Mouse (Mus musculus) left cerebral cortex, adult 18-20 months (tissue): ENCODE results near the gene Aqp6. TPM values are rescaled to one million over a fixed set of nuclear protein-coding genes. Genes with fewer than 3 reads are reported as not detected.

ENCODE experiments used
- DNase-seq, 2 experiments: peaks; one replicate each; pipeline ENCODE4 v3.0.0; 2021 to 2022; ENCODE audit warnings: low spot score in 2 of 2, mixed read lengths in 1 of 2
- total RNA-seq, 2 experiments: library from RNA; stranded (reverse); gene quantifications; 2 replicates each; pipeline ENCODE4 v1.2.3; 2021

Gene Aqp6
- total RNA-seq, 2 experiments from 2014 or later, result 0.35 to 0.61 TPM

DNA sequence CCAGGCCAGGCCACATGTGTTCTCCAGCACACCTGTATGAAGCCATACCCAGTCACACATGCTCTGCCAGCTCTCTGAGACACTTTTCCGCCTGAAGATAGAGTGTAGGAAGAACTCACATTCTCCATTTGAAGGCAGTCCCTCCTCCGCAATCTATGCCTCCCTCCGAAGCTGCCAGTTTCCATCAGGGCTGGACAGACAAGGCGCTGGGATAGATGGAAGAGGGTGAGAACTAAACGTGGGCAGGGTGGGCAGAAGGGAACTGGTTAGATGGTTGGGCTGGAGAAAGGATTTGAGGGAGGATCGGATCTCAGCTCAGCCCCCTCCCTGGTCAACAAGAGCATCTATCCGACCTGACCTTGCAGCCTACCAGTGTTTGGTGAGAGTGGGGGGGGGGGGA, 4.4 kb upstream of the Aqp6 start:
- DNase-seq, result peak in 1 of 2 experiments; percentile 21

DNA sequence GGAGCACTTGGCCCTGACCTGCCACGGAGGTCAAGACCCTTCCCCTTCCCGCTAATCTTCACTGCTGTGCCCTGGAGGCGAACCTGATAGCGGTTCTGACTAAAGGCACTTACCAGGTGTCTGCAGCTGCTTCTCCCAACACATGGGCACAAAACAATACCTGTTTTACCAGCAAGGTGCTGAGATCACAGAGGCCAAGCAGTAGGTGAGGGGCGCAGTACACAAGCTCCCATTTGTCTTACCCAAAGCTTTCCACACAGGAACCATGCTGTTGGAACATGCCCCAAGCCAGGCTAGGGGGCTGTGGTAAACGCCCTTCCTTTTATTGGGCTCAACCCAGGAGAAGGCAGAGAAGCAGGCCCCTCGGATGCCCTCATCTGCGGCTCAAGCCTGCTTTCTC, 3.6 kb upstream of the Aqp6 start:
- DNase-seq, result no peak

DNA sequence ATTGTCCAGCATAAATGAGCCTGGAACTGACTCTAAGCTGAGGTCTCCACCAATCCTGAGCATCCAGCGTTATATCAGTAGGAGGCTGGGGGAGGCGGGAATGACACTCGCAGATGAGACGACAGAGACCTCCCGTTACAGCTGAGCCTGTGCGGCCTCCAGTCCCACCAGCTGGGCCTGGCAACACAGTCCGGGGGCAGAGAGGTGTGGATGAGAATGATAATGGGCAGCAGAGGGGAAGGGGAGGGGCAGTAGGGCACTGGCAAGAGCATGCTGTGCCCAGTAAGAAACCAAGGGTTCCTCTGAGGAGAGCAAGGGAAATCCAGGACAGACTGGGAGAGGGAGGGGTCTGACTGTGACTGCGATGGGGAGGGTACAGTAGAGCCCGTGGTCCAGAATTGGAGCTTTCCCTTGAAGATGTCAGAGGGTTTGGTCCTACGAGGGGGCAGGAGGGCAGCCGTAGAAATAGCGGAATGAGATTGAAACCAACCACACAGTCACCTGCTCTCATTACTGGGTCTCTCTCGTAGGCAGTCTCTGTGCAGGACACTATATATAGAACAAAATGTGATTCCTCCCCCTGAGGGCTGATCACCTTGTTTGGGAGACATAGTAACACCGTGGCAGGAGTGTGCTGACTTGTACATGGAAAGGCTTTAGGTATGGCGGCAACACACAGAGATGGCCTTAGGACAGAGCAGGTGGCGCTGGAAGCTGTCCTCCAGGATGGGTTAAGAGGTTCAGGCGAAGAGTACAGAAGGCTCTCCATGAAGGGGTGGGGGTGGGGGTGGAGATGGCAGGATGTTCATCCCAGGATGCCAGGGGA, 1.7 kb upstream of the Aqp6 start:
- DNase-seq, result no peak

DNA sequence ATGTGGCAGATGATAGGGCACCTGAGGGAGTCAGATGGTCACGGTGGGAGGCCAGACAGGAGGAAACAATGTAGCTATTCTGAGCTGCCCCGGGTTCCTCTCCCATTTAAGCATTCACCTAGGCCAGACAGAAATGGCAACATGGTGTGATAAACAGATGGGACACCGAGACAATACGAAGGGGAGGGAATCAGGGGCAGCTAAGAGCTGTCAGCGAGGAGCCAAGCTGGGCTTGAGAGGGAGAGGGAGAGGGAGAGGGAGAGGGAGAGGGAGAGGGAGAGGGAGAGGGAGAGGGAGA, 572 bp downstream of the Aqp6 start:
- no peak for DNase-seq

DNA sequence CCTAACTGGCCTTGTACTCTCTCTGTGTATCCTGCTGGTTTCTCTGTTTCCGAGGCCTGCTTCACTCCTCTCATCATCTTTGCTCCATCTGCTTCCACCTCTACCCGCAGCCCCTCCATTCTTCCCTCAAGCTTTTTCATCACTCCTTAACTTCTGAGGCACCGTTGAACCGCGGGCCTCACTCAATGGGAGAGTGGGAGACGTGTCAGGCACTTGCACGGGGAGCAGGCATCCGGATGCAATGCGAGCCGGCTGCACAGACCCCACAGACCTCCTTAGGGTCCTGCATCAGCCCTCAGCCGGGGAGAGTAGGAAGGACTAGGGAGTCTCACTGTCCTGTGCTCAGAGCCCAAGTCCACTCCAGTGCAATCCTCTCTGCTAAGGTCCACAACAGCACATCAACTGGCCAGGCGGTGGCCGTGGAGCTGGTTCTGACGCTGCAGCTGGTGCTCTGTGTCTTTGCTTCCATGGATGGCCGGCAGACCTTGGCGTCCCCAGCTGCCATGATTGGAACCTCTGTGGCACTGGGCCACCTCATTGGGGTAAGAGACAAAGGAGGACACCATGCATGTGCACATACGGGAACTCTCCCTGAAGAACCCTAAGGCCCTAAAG, 1.1 kb downstream of the Aqp6 start:
- no peak for DNase-seq

DNA sequence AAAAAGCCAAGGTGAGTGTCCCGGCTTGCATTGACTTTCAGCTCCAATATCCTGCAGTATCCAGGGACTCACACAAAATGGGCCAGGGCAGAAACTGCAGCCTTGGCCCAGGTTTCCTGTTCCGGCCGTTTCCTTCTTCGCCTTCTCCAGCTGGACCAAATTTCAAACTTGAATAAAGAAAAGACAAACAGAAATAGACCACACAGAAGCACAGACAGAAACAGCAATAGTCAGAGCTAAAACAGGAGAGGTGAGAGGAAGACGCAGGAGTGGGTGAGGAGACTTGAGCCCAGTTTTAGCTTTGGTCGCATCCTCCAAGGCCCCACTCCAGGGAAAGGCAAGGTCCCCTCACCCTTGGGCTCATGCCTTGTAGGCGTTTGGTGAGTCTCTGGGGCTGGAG, 2.0 kb downstream of the Aqp6 start:
- DNase-seq, result peak in 1 of 2 experiments; percentile 20

DNA sequence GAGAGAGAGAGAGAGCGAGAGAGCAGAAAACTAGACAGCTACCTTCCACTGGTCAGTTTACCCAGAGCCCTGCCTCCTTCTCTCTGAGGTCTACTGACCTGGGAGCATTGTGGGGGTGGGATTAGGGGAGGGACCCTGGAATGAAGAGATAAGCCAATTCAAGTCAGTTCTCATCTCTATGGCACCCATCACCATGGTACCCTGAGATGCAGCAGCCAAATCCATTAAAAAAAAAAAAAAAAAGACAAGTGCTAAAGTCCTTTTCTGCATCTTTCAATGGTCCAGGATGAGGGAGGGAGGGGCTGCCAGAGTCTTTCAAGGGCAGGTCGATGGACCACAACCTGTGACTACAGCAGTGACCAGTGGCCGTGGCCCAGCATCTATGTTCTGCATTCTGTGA, 4.4 kb downstream of the Aqp6 start:
- no peak for DNase-seq

DNA sequence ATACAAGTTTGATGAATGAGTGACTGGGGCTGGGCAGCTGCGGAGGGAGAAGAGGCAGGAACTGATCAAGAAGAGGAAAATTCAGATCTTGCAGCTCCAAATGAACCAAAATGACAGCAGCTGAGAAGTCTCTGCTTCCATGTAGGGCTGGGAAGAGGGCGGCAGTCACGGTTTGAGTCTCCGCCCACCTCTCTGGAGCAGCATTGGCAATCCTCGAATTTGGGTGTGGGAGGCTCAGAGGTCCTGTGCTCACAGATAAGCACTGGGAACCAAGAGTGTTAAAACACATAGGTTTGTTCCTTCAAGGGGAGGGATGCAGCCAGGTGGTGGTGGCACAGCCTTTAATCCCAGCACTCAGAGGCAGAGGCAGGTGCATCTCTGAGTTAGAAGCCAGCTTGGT, 5.3 kb downstream of the Aqp6 start:
- peak; percentile 49 to 65 for DNase-seq

DNA sequence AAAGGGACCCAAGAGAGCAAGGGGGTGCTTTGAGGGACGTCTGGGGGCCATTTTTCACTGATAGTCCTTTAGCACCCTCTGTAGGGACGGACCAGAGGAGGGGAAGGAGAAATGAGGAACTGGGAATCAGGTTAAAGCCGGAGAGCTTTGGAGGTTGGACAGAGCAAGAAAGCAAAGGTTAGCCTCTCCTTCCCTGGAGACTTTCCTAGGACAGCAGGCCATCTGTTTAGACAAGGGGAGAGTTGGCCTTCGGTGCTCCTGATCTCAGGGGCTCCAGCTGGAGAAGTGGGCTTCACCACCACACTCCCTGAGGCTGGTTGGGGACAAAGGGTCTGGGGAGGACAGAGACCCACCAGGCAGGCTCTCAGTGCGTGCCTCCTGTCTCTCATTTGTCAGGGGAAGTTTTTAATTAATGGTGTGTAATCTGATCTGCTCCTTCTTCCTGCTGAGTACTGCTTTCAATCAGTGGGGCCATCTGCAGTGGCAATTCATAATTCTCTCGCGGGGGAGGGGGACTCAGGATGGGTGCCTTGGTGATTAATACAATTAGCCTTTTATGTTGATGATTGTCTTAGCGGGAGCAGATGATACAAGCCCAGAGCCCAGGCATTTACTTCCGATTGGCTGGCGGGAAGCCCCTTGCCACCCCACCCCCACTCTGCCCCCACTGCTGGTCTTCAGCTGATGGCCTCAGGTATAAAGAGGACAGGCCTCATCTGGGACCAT, 6.4 kb downstream of the Aqp6 start:
- no peak for DNase-seq

DNA sequence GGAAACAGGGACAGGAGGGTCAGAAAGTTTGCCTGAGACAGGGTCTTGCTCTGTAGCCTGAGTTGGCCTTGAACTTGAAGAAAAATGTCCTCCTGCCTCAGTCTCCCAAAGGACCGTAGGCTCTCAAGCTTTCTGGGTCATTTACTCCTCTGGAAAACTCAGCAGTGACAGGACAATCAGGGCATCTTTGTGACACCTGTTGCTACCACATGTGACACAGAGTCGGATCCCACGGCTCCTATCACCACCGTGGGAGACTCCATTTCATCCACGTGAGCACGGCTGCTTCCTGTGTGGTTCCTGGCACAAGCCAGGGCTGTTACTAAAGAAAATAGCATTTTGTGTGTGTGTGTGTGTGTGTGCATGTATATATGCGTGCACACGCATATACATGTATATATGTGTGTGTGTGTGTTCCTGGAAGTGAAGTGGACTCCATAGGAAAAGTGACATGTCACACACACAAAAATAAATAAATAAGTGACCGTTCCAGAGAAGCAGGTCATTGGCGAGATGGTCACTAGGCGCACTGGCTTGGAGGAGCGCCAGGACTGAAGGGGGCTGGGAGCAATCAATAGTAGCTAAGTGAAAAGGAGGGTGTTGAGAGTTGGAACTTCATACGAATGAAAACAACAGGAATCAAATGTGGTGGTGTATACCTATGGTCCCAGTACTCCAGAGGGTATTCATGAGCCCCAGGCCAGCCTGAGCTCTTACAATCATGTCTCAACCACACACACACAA, 7.4 kb downstream of the Aqp6 start:
- no peak for DNase-seq

DNA sequence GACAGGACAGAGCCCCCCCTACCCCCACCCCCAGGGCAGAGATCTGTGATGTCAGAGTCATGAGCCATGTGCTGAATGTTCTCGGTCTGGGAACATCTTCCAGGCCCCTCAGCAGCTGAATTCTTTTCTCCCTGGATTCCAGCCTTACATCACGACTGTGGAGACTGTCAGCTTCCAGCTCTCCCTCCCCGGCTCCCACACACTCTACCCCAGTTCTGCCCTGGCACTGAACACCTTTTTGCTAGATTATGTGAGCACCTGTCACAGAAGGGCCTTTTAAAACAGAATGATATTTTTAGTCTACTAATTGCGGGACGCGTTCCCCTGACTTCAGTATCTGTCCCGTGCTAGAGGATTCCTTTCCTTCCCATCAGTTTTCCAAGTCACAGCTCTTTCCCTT, 10.4 kb downstream of the Aqp6 start:
- DNase-seq, result peak in 1 of 2 experiments; percentile 28

DNA sequence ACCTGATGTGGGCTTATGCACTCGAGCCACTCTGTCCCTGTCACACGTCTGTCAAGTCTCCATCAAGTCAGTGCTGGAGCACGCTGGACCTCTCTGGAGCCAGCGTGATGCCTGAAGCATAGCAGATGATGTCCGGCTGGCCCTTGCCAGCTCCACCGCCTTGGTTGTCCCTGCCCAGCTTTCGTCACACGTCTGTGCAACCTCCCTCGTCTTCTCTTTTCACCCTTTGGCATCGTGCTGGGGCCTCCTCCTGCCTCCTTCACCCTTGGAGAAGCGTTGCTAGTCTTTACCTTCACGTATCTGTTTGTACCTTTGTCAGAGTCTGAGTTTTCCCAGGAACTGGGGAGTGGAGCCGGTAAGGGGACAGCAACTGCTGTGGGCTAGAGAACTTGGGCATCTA, 13.1 kb downstream of the Aqp6 start:
- no peak for DNase-seq

DNA sequence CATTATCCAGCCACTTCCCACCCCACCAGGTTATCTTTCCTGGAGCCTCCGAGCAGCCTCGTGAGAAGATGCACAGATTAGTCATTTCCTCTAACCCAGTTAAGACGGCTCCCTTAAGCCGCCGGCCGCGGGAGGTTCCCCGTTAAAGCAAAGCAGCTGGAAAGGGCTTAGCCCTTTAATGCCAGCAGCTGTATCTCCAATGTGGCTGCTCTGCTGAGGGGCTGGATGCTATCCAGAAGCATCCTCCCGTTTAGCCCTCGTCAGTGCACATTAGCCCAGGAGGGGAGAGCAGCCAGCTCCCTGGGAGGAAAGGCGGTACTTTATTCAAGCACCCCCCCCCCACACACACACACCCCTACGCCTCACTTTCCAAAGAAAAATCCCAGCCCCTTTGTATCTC, 13.6 kb downstream of the Aqp6 start:
- DNase-seq, result peak in 1 of 2 experiments; percentile 36

DNA sequence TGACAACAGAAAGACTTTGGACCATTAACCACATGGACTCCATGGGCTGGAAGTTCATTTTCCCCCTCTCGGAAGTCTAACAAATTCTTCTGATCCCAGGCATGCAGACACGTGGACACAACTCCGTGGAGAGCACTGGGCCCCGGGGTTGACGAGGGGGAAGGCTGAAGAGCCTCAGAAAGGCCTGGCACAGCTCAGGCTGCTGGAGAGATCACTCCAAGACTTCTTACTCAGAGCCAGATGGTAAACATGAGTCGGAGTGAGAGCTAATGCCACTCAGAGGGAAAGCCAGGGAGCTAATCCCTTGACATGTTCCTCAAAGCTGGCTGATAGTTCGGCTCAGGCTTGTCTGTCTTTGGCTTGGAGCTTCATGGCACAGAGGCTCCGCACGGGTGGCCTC, 14.0 kb downstream of the Aqp6 start:
- DNase-seq, result no peak

DNA sequence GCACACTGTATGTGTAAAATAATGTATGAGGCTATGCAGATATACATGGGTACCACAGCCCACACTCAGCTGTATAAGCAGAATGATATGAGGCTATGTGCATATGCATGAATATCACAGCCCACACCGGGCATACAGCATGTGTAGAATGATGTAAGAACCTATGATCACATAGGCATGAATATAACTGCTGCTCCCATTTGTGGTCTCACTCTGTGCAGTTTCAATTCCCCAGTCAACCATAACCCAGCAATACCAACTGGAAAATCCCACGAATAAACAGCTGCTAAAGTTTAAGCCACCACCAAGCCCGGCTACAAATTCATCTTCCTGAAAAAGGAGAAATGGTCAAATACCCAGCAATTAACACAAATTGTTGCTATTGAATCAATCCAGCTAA, 17.4 kb downstream of the Aqp6 start:
- no peak for DNase-seq

DNA sequence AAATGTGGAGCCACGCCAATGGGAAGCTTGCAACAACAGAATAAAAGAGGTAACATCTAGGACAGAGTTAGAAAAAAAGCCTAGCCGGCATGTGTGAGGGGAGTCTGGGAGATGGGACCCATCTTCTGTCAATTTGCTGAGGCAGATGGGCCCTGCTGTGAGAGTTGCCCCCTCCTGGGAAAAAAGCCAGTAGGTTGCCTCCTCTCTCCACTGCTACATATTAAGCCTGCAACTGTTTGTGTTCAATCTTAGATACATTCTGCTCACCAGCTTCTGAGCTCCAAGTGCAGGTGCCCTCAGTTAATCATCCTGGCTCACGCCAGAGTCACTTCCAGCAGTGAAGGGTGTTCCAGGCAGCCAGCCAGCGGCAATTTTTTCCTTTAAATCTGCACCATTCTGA, 18.6 kb downstream of the Aqp6 start:
- no peak for DNase-seq

DNA sequence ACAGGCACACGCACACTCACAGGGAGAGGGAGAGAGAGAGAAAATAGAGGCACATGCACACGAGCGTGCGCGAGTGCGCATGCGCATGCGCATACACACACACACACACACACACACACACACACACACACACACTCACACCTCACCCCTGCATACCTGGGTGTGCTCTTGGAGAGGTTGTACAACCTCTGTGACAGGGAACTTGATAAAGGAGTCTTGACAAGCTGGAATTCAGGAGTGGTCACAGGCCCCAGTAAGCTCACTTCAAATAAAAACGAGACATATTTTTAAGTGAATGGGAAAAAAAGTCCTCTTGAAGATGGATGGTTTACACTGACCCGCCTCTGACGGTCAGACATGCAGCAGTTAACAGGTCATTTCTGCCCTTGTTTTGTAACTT, 20.9 kb downstream of the Aqp6 start:
- DNase-seq, result no peak

DNA sequence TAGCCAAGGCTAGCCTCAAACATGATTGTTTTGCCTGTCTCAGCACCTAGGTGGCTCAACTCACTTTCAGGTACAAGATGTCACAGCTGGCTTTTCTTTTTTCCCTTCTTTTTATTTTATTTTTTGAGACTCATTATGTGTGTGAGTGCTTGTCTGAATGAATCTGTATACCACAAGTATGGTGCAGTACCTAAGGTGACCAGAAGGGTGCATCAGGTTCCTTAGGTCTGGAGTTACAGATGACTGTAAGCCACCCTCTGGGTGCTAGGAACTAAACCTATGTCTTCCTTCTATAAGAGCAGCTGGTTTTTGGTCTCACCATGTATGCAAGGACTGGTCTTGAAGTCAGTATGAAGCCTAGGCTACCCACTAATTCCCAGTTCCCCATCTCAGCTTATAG, 30.4 kb downstream of the Aqp6 start:
- no peak for DNase-seq

DNA sequence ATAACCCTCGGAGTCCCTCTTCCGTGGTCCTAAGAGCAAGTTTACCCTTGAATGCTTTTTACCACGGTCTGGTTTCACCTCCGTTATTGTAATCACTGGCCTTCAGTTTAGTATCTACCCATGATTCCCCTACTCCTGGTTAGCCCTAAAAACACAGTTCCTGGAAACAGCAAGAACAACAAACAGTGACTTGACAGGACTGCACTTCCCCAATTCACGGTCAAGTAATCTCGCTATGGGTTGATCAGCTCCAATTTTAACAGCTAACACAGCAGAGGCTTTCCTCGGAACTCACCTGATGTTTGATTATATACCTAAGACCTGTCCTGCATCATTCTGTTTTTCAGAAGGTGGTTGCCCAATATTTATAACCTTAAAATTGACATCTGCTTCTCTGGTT, 33.5 kb downstream of the Aqp6 start:
- no peak for DNase-seq

DNA sequence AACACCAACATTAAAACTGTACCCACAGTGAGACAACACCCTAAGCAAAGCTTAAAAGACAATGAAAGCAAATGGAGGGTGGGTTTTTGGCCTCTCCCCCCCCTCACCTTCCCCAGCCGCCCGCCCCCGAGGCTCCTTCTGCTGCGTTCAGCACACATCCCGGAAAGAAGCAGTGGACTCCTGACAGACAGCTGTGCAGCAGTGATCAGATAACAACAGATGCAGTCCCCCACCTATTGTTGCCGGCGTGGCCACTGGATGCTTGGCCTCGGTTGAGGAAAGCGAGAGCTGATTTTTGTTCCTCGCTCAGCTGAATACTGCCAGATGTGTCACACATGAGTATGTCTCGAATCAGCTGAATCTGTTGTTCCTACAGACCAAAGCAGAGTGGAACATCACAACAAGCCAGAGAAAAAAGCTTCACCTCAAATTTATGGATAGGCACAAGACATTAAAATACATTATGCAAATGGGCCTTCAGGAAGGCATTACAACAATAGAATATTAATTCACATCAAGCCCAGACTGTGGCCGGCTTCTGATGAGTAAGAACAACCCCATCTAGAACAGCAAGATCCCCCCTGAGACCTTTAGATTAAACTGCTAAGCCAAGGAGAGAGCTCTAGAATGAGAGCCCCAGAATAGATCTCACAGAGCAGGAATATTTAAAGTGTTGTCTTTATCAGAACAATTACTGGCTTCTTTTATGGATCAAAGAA, 36.4 kb downstream of the Aqp6 start:
- DNase-seq, result no peak

DNA sequence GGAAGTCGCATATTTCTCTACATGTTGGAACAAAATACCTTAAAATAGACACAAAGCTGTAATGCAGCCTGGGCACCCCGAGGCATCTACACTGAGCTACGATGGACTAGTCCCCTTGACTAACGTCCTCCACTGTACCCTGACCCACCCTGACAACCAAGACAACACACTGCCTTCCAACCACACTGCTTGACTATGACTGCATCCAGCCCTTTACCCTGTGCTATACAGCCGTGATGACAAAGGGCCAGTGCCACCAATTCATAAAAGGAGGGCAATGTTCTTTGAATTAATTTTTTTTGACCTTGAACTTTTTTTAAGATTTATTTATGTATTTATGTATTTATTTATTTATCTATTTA, 36.9 kb downstream of the Aqp6 start:
- DNase-seq, result no peak
